Mouse (Mus musculus): Measurements from ENCODE around the gene Mrpl38.

- TF ChIP-seq CTCF (IDR thresholded peaks at IDR 0.05; ENCODE audit: low read depth, low read length) (no peak), EP300 (IDR thresholded peaks at IDR 0.05; ENCODE audit: insufficient read depth, low read depth, low read length) (no peak), POLR2A (IDR thresholded peaks at IDR 0.05; ENCODE audit: insufficient read depth, low read length) (no peak)
These were observed 12.4 kb downstream of the Mrpl38 start for GRCm38 (mm10) chr11:116126261-116126660.
